Mouse (Mus musculus) MEL (cell line): ENCODE measurements around the gene Dapk3.

Experiments used
- CTCF ChIP-seq, 3 experiments: IDR thresholded peaks in 2 of 3; conservative IDR thresholded peaks in 1 of 3; 2 replicates each; pipeline ENCODE4 v1.5.1; 2011 to 2012; ENCODE audit warnings: low read length in 3 of 3, low read depth in 2 of 3, mild to moderate bottlenecking in 2 of 3, improper control_type of control experiment in 1 of 3, inconsistent platforms in 1 of 3, mixed read lengths in 1 of 3, moderate library complexity in 1 of 3; ENCODE audit not compliant: control insufficient read depth in 1 of 3, insufficient read depth in 1 of 3, poor library complexity in 1 of 3, severe bottlenecking in 1 of 3
- EP300 ChIP-seq, 2 experiments: IDR thresholded peaks; 2 replicates each; pipeline ENCODE4 v1.6.1; 2011; ENCODE audit warnings: improper control_type of control experiment in 2 of 2, low read length in 2 of 2, low read depth in 1 of 2, mild to moderate bottlenecking in 1 of 2
- GATA1 ChIP-seq: IDR thresholded peaks from 2 replicates; pipeline ENCODE4 v1.6.1; 2011; ENCODE audit warnings: low read depth, low read length, improper control_type of control experiment
- MXI1 ChIP-seq: IDR thresholded peaks from 2 replicates; pipeline ENCODE4 v1.6.1; 2011; ENCODE audit warnings: mild to moderate bottlenecking, low read depth, low read length, improper control_type of control experiment
- MYC ChIP-seq: IDR thresholded peaks from 2 replicates; pipeline ENCODE4 v1.6.1; 2011; ENCODE audit warnings: low read depth, mild to moderate bottlenecking, low read length, improper control_type of control experiment, moderate library complexity
- NELFE ChIP-seq: IDR thresholded peaks from 2 replicates; pipeline ENCODE4 v1.6.1; 2011; ENCODE audit warnings: low read depth, low read length, improper control_type of control experiment
- POLR2A ChIP-seq, 2 experiments: IDR thresholded peaks; 2 replicates each; pipeline ENCODE4 v1.6.1; 2011 to 2012; ENCODE audit warnings: low read length in 2 of 2, mild to moderate bottlenecking in 2 of 2, control low read depth in 1 of 2, improper control_type of control experiment in 1 of 2, low read depth in 1 of 2, moderate library complexity in 1 of 2; ENCODE audit not compliant: control insufficient read depth in 1 of 2, insufficient read depth in 1 of 2, poor library complexity in 1 of 2
- SIN3A ChIP-seq: IDR thresholded peaks from 2 replicates; pipeline ENCODE4 v1.6.1; 2012; ENCODE audit warnings: low read length, improper control_type of control experiment, inconsistent platforms
- TAL1 ChIP-seq: IDR thresholded peaks from 2 replicates; pipeline ENCODE4 v1.6.1; 2012; ENCODE audit warnings: mild to moderate bottlenecking, inconsistent platforms, low read length, moderate library complexity, mixed read lengths
- USF2 ChIP-seq, 2 experiments: IDR thresholded peaks; 2 replicates each; pipeline ENCODE4 v1.6.1; 2011 to 2012; ENCODE audit warnings: improper control_type of control experiment in 2 of 2, low read length in 2 of 2, borderline replicate concordance in 1 of 2, inconsistent platforms in 1 of 2, low read depth in 1 of 2, mild to moderate bottlenecking in 1 of 2; ENCODE audit not compliant: insufficient read depth in 1 of 2
- ZKSCAN1 ChIP-seq: IDR thresholded peaks from 2 replicates; pipeline ENCODE4 v1.6.1; 2012; ENCODE audit warnings: low read depth, mild to moderate bottlenecking, inconsistent platforms, low read length, improper control_type of control experiment, moderate library complexity
- ZNF384 ChIP-seq: IDR thresholded peaks from 2 replicates; pipeline ENCODE4 v1.6.1; 2012; ENCODE audit warnings: low read depth, mild to moderate bottlenecking, inconsistent platforms, low read length, improper control_type of control experiment

DNA sequence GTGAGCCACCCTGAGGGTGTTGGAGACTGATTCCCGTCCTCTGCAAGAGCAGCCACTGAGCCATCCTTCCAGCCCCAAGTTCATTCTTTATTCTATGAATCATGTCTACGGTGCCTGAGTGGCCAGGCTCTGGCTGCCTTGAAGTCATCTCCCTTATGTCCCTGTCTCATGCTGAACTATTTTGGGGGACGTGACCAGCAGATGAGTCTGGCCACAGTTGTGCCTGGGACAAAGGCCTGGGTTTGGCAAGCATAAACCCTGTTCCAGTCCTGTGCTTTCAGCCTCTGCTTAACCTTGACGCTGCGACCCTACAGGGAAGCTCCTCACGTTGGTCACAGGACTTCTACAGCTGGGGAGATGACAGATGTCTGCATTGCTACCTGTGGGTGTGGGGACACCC is 14.5 kb downstream of the Dapk3 start:
- TF ChIP-seq MXI1 (no peak), ZNF384 (no peak), EP300 (IDR thresholded peaks at IDR 0.05; ENCODE audit: low read depth in 1 of 2, low read length in 2 of 2) (no peak), MYC (no peak), CTCF (IDR thresholded peaks at IDR 0.05 in 2 of 3, conservative IDR thresholded peaks at IDR 0.05 in 1 of 3; ENCODE audit: control insufficient read depth in 1 of 3, insufficient read depth in 1 of 3, low read depth in 2 of 3, low read length in 3 of 3, poor library complexity in 1 of 3, severe bottlenecking in 1 of 3) (no peak), POLR2A (IDR thresholded peaks at IDR 0.05; ENCODE audit: control insufficient read depth in 1 of 2, insufficient read depth in 1 of 2, low read depth in 1 of 2, low read length in 2 of 2, poor library complexity in 1 of 2) (no peak), SIN3A (no peak), GATA1 (no peak), ZKSCAN1 (no peak), TAL1 (no peak), NELFE (no peak), USF2 (IDR thresholded peaks at IDR 0.05; ENCODE audit: borderline replicate concordance in 1 of 2, insufficient read depth in 1 of 2, low read depth in 1 of 2, low read length in 2 of 2) (no peak)
